Mouse (Mus musculus) embryonic facial prominence, embryonic 15.5 days (tissue): Measurements from ENCODE around the gene Rinl. TPM values are rescaled to one million over a fixed set of nuclear protein-coding genes. Genes with fewer than 3 reads are reported as not detected.
A peak's percentile ranks its signal among the peaks of the same experiment; 100 is the strongest.

ENCODE experiments used
- ATAC-seq: fragments of 200-750 bp; cut with Nextera tagmentation; 2 replicates; pipeline ENCODE4 v1.8.0; 2017; ENCODE audit warnings: low read depth, moderate TSS enrichment; ENCODE audit not compliant: insufficient number of reproducible peaks, low FRiP score, low TSS enrichment
- H3K27ac ChIP-seq: fragments of 300-500 bp; sonication (generic); replicated peaks from 2 replicates; pipeline ENCODE4 v1.5.1; 2015; ENCODE audit warnings: mild to moderate bottlenecking, inconsistent platforms
- H3K27me3 ChIP-seq: fragments of 300-500 bp; sonication (generic); 2 replicates; pipeline ENCODE4 v1.6.1; 2015; ENCODE audit warnings: inconsistent platforms
- H3K36me3 ChIP-seq: fragments of 300-500 bp; sonication (generic); 2 replicates; pipeline ENCODE4 v1.6.1; 2015; ENCODE audit warnings: mild to moderate bottlenecking, inconsistent platforms
- H3K4me1 ChIP-seq: fragments of 300-500 bp; sonication (generic); 2 replicates; pipeline ENCODE4 v1.6.1; 2015; ENCODE audit warnings: inconsistent platforms
- H3K4me2 ChIP-seq: fragments of 300-500 bp; sonication (generic); replicated peaks from 2 replicates; pipeline ENCODE4 v1.6.1; 2015; ENCODE audit warnings: mild to moderate bottlenecking, inconsistent platforms
- H3K4me3 ChIP-seq: fragments of 300-500 bp; sonication (generic); replicated peaks from 2 replicates; pipeline ENCODE4 v1.5.1; 2015; ENCODE audit warnings: mild to moderate bottlenecking, inconsistent platforms
- H3K9ac ChIP-seq: fragments of 300-500 bp; sonication (generic); 2 replicates; pipeline ENCODE4 v1.6.1; 2015; ENCODE audit warnings: inconsistent platforms
- H3K9me3 ChIP-seq: fragments of 300-500 bp; sonication (generic); replicated peaks from 2 replicates; pipeline ENCODE4 v1.6.1; 2016; ENCODE audit warnings: inconsistent platforms
- WGBS: fragments of 180-500 bp; shearing (Covaris S2); methylation state at CpG from one replicate; pipeline ENCODE4 v1.1.7; 2015; 5-methylcytosine and 5-hydroxymethylcytosine counted together
- polyA plus RNA-seq: library from polyadenylated mRNA; unstranded; fragments of >200 nt; fragmentation: Nextera tagmentation; extraction: Ambion mirVana; gene quantifications from 2 replicates; pipeline ENCODE4 v1.2.1, GENCODE M21; 2015

Gene Rinl
- 3.8 and 4.7 TPM in 2 replicates for polyA plus RNA-seq

GRCm38 (mm10) chr7:28788307-28789195 lies at the start of gene Rinl:
Rinl (plus strand) TSS chr7:28788969.
- 43% methylated on average over 5 of the region's 5 CpGs for WGBS
- H3K27me3 ChIP-seq = no peaks in the 10 kb centered on the region
- peaks cover 32% of the 10 kb centered on the region for H3K4me1 ChIP-seq
- H3K4me2 ChIP-seq = no peak within 1 kb of the TSS
- peak within 1 kb of the TSS; percentile 35 for H3K27ac ChIP-seq
- H3K9me3 ChIP-seq = no peaks in the 10 kb centered on the region
- H3K4me3 ChIP-seq = no peak within 1 kb of the TSS
- no peak for ATAC-seq
- no peak within 1 kb of the TSS for H3K9ac ChIP-seq
- peaks cover 23% of the 10 kb centered on the region for H3K36me3 ChIP-seq

GRCm38 (mm10) chr7:28739829-28740228 lies 48.9 kb upstream of the Rinl start:
- Histone ChIP-seq H3K9me3 (no peaks in the 10 kb centered on the region), H3K27ac (no peak overlapping the region), H3K9ac (no peak overlapping the region), H3K4me3 (no peak overlapping the region), H3K36me3 (peaks cover 51% of the 10 kb centered on the region), H3K4me2 (no peak overlapping the region), H3K27me3 (no peaks in the 10 kb centered on the region), H3K4me1 (peaks cover 14% of the 10 kb centered on the region)
- 90% methylated on average over 21 of the region's 21 CpGs for WGBS
- no peak for ATAC-seq

GRCm38 (mm10) chr7:28740949-28741348 lies 47.8 kb upstream of the Rinl start:
- Histone ChIP-seq H3K27ac (peak overlapping the region; percentile 81), H3K4me3 (peak overlapping the region; percentile 77), H3K9ac (peak overlapping the region; percentile 52), H3K9me3 (no peaks in the 10 kb centered on the region), H3K36me3 (peaks cover 51% of the 10 kb centered on the region), H3K4me1 (peaks cover 14% of the 10 kb centered on the region), H3K27me3 (no peaks in the 10 kb centered on the region), H3K4me2 (peak overlapping the region; percentile 80)
- no peak for ATAC-seq
- 33% methylated on average over 9 of the region's 9 CpGs for WGBS

GRCm38 (mm10) chr7:28741368-28741708 lies 47.4 kb upstream of the Rinl start:
- peak overlapping the region; percentile 81 for H3K27ac ChIP-seq
- H3K27me3 ChIP-seq = no peaks in the 10 kb centered on the region
- peaks cover 14% of the 10 kb centered on the region for H3K4me1 ChIP-seq
- H3K9ac ChIP-seq = peak overlapping the region; percentile 52
- under 1% methylated on average over 13 of the region's 13 CpGs for WGBS
- H3K4me3 ChIP-seq = peak overlapping the region; percentile 77
- peaks cover 51% of the 10 kb centered on the region for H3K36me3 ChIP-seq
- no peak for ATAC-seq
- H3K9me3 ChIP-seq = no peaks in the 10 kb centered on the region
- H3K4me2 ChIP-seq = peak overlapping the region; percentile 80

- Histone ChIP-seq H3K4me3 (peak within 1 kb of the TSS; percentile 77), H3K27me3 (no peaks in the 10 kb centered on the region), H3K9me3 (no peaks in the 10 kb centered on the region), H3K4me2 (peak within 1 kb of the TSS; percentile 80), H3K27ac (peak within 1 kb of the TSS; percentile 94), H3K36me3 (peaks cover 46% of the 10 kb centered on the region), H3K4me1 (peaks cover 14% of the 10 kb centered on the region), H3K9ac (peak within 1 kb of the TSS; percentile 60)
- WGBS = 0% methylated on average over 39 of the region's 39 CpGs
- peak; percentile 98 for ATAC-seq
Measured at GRCm38 (mm10) chr7:28741709-28742438, 46.9 kb upstream of the Rinl start, which contains the start of the genes Mrps12 and Sars2. Mrps12 (minus strand) TSS chr7:28741820. Sars2 (plus strand) TSS chr7:28741992.

- H3K36me3 ChIP-seq = peaks cover 27% of the 10 kb centered on the region
- H3K9me3 ChIP-seq = no peaks in the 10 kb centered on the region
- no peaks in the 10 kb centered on the region for H3K27me3 ChIP-seq
- no peak overlapping the region for H3K27ac ChIP-seq
- H3K4me3 ChIP-seq = no peak overlapping the region
- no peak for ATAC-seq
- H3K9ac ChIP-seq = no peak overlapping the region
- H3K4me2 ChIP-seq = no peak overlapping the region
- 92% methylated on average over 7 of the region's 7 CpGs for WGBS
- peaks cover 5% of the 10 kb centered on the region; the same call in 1 of the 2 replicates for H3K4me1 ChIP-seq
Measured at GRCm38 (mm10) chr7:28749935-28750334, 38.8 kb upstream of the Rinl start.

GRCm38 (mm10) chr7:28756079-28756478 lies 32.7 kb upstream of the Rinl start, which contains the start of gene Ccer2:
Ccer2 (plus strand) TSS chr7:28756174.
- H3K27me3 ChIP-seq = peaks cover 10% of the 10 kb centered on the region
- H3K9me3 ChIP-seq = no peaks in the 10 kb centered on the region
- ATAC-seq = peak; percentile 36; the same call in 1 of the 2 replicates
- H3K27ac ChIP-seq = no peak within 1 kb of the TSS
- peak within 1 kb of the TSS; percentile 32; the same call in 1 of the 2 replicates for H3K4me2 ChIP-seq
- H3K4me1 ChIP-seq = peaks cover 9% of the 10 kb centered on the region
- H3K4me3 ChIP-seq = no peak within 1 kb of the TSS
- 2% methylated on average over 17 of the region's 17 CpGs for WGBS
- peaks cover 46% of the 10 kb centered on the region for H3K36me3 ChIP-seq
- no peak within 1 kb of the TSS for H3K9ac ChIP-seq

- Histone ChIP-seq H3K4me2 (no peak overlapping the region), H3K9me3 (no peaks in the 10 kb centered on the region), H3K36me3 (peaks cover 50% of the 10 kb centered on the region), H3K27ac (no peak overlapping the region), H3K4me3 (no peak overlapping the region), H3K9ac (no peak overlapping the region), H3K4me1 (peaks cover 9% of the 10 kb centered on the region), H3K27me3 (peaks cover 10% of the 10 kb centered on the region)
- ATAC-seq = no peak
- 80% methylated on average over 13 of the region's 13 CpGs for WGBS
Measured at GRCm38 (mm10) chr7:28758623-28759022, 30.1 kb upstream of the Rinl start.

GRCm38 (mm10) chr7:28761907-28762306 lies 26.9 kb upstream of the Rinl start:
- H3K4me1 ChIP-seq = peaks cover 11% of the 10 kb centered on the region
- H3K27me3 ChIP-seq = no peaks in the 10 kb centered on the region
- WGBS = 90% methylated on average over 9 of the region's 9 CpGs
- peaks cover 45% of the 10 kb centered on the region for H3K36me3 ChIP-seq
- no peak overlapping the region for H3K9ac ChIP-seq
- no peak overlapping the region for H3K4me2 ChIP-seq
- H3K4me3 ChIP-seq = no peak overlapping the region
- ATAC-seq = no peak
- H3K9me3 ChIP-seq = no peaks in the 10 kb centered on the region
- H3K27ac ChIP-seq = no peak overlapping the region

GRCm38 (mm10) chr7:28765211-28765610 lies 23.6 kb upstream of the Rinl start:
- Histone ChIP-seq H3K4me2 (peak overlapping the region; percentile 58), H3K4me3 (peak overlapping the region; percentile 73), H3K9ac (no peak overlapping the region), H3K27me3 (no peaks in the 10 kb centered on the region), H3K36me3 (peaks cover 21% of the 10 kb centered on the region), H3K4me1 (peaks cover 22% of the 10 kb centered on the region), H3K9me3 (no peaks in the 10 kb centered on the region), H3K27ac (no peak overlapping the region)
- 82% methylated on average over 6 of the region's 6 CpGs for WGBS
- no peak for ATAC-seq
